In genomic region chr12:16860533-16860932, GRCm38 (mm10) we compare ENCODE assay signal across 14 mouse cellular contexts. TPM values are rescaled to one million over a fixed set of nuclear protein-coding genes. Genes with fewer than 3 reads are reported as not detected.
"Had no signal": no experiment of that assay in that cellular context is flagged by ENCODE, and none has a peak within 500 bp of the region (broad histone marks: within the 10 kb centered on the region; RNA-seq: fewer than 3 reads in every experiment).

No protein-coding gene starts in this region.

- DNase-seq: kidney, adult 9 months; layer of hippocampus, adult 9-11 months; layer of hippocampus, postnatal 36 days; lung, adult 18-20 months; retina, postnatal 1 day; right cerebral cortex, postnatal 14 days; thymus, postnatal 36 days had no signal

- H3K9ac ChIP-seq: limb, embryonic 13.5 days; liver, embryonic 14.5 days; midbrain, embryonic 13.5 days had no signal

- H3K27ac ChIP-seq: limb, embryonic 13.5 days; liver, embryonic 14.5 days; midbrain, embryonic 13.5 days had no signal

- H3K4me2 ChIP-seq: limb, embryonic 13.5 days; midbrain, embryonic 13.5 days had no signal

- H3K27me3 ChIP-seq: limb, embryonic 13.5 days; midbrain, embryonic 13.5 days had no signal

- H3K36me3 ChIP-seq: limb, embryonic 13.5 days; midbrain, embryonic 13.5 days had no signal

- H3K9me3 ChIP-seq: limb, embryonic 13.5 days; midbrain, embryonic 13.5 days had no signal

- H3K4me3 ChIP-seq: limb, embryonic 13.5 days; midbrain, embryonic 13.5 days; myocyte had no signal

- ATAC-seq: intestine, embryonic 16.5 days; midbrain, embryonic 13.5 days had no signal

RNA-seq across cellular contexts. Expression of gene Greb1, which starts 59.8 kb away (rescaled TPM):
- total RNA-seq: megakaryocyte-erythroid progenitor cell, adult 5-6 weeks; neutrophil, adult 5-6 weeks had no signal
